Mouse (Mus musculus): ENCODE measurements around the gene Exoc7.
"Not testable (repeated sequence)": the region's sequence is repeated elsewhere in the genome, so short reads cannot be mapped to it uniquely, and the experiment has no call there.

GRCm38 (mm10) chr11:116277184-116277583, 29.8 kb downstream of the Exoc7 start:
- TF ChIP-seq EP300 (optimal IDR thresholded peaks at IDR 0.05); CTCF (IDR thresholded peaks at IDR 0.05; ENCODE audit: low read depth): not testable (repeated sequence)

All from stomach, postnatal 0 days (tissue).